Mouse (Mus musculus) common myeloid progenitor, adult 5-6 weeks (primary cell): ENCODE data around the gene Erg. TPM values are rescaled to one million over a fixed set of nuclear protein-coding genes. Genes with fewer than 3 reads are reported as not detected.
A peak's percentile ranks its signal among the peaks of the same experiment; 100 is the strongest.

ENCODE experiments used
- ATAC-seq: replicated peaks from 2 replicates; pipeline ENCODE4 v1.8.0; 2016; ENCODE audit warnings: low read depth, mild to moderate bottlenecking, moderate TSS enrichment, inconsistent platforms; ENCODE audit not compliant: poor library complexity, severe bottlenecking
- total RNA-seq: library from RNA; stranded (forward); fragments of 200-1000, 187-1606 nt; gene quantifications from 2 replicates; pipeline ENCODE4 v1.2.3, GENCODE M21; 2017

Gene Erg
- total RNA-seq, 1 experiment from 2014 or later: 118 TPM

DNA sequence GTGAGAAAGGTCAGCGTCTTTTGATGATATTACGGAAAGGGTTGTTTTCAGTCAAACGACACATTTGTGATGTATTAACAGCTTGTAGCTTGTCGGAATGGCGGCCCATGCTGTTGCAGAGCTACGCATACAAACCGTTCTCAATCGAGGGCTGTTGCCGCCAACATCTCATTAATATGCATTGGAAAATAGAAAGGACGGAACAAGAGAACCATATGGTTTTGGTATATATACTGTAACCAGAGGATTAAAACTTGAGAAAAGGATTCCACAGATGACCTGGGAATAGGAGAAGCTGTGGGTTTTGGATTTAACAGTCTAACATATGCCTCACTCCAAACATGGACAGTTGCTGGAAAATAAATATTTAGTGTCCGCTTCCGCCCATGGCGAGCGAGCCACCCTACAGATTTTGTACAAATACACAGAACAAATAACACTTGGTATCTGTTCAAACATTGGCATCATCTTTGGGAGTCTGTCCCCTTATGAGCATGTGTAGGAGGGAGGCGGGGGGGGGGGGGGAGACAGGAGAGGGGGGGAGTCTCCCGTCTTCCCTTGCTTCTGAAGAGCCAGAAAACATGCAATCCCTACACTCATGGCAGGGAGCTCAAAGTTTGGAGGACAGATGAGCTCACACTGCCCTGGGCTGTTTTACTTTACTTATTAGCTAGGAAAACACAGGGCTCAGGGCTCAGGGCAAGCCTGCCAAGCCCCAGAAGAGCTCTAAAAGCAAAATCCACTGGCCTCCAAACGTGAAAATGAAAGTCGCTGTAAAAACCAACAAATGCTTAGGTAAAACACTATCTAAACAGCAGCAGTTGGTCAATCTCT is 222.5 kb downstream of the Erg start:
- no peak for ATAC-seq

DNA sequence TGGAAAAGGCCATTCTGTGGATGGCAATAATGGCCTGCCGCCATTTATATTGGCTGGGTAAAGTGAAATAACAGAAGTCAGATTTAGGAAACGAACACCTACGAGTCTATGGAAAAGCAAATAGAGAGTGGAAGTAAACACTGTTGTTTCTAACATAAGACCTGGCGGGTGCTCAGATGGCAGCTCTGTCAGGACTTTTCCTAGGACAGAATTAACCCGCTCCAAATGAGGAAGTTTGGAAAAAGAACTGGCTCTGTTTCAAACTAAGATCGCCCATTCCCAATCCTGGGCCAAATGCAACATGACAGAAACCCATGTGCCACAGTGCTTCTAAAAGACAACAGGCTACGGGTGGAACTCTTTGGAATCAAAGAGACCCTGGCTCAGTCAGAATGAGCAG is 224.4 kb downstream of the Erg start:
- ATAC-seq: no peak

DNA sequence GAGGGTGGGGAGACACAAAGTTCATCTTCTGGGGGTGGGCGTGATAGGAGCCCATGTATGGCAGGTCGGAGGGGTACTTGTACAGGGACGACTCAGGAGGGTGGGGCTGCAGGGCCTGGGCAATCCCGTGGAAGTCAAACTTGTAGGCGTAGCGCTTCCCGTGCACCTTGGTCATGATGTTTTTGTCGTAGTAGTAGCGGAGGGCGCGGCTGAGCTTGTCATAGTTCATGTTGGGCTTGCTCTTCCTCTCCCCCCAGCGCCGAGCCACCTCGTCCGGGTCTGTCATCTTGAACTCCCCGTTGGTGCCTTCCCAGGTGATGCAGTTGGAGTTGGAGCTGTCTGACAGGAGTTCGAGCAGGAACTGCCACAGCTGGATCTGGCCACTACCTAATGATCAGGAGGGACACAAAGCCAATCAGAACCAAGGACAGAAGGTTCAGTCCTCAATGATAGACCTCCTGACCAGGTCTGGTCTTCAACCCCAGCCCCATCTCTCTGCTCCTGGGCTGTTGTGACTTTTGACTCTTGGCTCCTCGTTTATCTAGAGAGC is 225.4 kb downstream of the Erg start:
- ATAC-seq: no peak

DNA sequence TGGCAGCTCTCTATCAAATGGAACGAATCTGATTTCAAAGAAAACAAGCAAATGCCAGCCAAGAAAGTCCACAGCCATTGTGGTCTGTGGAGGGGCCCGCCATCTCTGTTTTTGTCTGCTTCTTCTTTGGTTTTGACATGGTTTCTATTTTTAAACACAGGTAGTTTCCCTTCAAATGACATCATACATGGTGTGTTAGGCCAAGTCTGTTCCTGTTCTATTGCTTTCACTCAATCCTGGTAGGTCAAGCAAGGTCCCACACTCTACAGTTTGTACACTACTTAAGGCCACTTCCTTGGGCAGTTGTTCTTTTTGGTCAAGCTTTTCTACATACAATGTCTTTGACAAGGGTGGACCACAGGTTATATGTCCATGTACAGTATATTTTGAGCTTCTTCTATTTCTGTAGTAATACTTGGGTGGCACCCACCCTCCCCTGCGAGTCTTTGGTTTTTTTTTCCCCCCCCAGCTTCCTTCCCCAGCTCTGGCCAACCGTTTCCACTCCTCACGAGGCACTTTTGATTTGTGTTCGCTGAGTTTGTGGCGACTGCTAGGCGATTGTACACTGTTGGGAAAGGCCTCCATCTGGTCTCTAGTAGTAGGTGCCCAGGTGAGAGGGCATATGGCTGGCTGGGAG is 226.1 kb downstream of the Erg start:
- peak; percentile 19; the same call in 1 of the 2 replicates for ATAC-seq

DNA sequence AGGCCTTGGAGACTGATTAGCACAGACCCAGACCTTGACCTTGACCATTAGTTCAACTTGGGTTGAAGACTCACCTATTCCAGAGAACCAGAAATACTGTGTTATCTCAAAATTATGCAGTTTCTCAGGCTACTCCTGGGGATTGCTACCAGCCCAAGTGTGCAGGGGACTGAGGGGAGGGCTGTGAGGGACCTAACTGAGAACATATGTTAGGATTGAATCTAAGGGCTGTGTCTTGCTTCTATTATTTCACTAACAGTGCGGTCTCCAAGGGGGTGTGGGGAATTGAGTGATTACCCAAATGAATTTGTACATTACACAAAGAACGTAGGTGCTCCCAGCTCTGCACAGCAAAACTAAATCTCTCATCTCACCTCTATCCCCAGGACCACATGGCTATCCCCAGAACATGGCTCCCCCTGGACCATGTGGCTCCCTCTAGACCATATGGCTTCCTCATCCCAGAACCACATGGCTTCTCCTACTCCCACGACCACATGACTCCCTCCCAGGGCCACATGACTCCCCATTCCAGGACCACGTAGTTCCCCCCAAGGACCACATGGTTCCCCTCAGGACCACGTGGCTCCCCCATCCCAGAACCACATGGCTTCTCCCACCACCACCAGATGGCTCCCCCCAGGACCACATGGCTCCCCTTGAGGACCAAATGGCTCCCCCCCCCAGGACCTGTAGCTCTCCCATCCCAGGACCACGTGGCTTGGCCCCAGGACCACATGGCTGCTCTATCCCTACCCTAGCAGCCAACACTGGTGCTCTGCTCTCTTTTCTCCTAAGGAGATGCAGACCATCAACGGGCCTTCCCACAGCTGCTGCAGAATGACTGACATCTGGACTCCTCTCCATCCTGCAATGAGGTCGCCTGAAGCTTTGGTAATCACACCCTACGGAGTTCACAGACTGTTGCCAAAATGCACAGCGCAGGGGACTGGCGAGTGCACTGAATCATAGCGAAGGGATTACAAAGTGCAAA is 229.1 kb downstream of the Erg start:
- ATAC-seq: no peak

DNA sequence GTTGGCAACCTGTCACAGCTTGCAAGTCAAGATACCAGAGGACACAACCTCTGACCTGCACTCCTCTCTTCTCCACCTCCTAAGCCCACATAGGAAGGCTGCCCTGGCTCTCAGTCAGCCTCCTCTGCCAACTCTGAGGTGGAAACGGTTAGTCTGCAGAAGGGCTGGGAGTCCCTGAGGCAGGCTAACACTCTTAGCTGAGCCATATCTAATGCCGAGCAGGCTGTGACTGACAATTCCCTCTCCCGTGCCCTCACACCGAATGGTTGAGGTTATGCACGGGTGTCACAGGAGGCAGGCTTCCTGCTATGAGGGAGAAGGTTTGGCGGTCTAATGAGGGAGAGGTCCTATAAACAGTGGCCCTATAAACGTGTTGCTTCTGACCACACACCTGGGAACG is 232.6 kb downstream of the Erg start:
- no peak for ATAC-seq

DNA sequence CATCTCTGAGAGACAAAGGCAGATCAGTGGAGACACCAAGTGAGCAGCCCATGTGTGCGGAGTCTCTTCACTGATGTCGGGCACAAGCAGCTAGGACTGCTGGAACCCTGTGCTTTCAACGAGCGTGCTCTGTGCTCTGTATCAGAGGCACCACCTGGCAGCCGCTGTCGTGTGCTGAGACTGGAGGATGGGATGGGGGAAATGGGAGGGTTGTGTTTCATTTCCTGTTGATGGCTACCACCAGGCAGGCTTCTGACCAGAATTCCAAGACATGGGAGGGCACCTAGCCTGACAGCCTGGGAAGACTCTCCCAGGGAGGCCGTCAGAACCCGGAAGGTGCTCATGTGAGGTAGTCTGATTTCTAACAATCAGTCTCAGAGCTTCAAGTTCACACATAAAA is 234.1 kb downstream of the Erg start:
- ATAC-seq: 0 out of 2 replicates have a peak, but pooled peaks have one; percentile 11

DNA sequence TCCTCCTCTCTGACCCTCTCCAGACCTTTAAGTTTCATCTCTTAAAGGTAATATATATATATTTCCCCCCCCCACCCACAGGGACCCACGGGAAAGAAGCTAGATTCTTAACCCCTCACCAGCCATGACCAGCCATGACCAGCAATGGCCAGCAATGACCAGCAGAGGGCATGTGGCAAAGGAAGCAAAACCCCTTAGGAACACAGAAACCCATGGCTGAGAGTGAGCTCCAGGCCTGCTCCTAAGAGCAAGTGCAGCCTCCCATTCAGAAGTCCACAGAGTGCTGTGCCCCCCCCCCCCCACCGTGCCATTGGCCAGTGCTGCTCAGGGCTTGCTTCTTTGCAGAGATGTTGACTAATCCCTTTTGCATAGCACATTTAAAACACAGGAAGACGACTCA is 235.9 kb downstream of the Erg start:
- ATAC-seq: peak; percentile 64

DNA sequence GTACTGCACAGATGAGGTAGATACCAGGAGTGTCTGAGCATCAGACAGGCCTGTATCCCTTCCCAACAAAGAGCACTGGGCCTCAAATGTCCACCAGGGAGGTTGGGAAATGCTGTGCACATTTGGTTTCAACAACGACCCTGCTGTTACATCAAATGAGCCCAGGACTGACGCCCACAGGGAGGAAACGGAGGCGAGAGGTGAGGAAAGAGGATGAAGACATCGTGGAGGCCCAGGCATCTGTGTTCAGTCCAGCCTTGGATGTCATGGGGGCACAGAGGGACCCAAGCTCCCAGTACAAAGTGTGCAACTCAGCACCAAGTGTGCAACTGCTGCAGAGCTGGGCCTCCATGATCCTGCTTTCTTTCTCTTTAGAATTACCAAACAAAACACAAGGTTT is 236.6 kb downstream of the Erg start:
- ATAC-seq: no peak

DNA sequence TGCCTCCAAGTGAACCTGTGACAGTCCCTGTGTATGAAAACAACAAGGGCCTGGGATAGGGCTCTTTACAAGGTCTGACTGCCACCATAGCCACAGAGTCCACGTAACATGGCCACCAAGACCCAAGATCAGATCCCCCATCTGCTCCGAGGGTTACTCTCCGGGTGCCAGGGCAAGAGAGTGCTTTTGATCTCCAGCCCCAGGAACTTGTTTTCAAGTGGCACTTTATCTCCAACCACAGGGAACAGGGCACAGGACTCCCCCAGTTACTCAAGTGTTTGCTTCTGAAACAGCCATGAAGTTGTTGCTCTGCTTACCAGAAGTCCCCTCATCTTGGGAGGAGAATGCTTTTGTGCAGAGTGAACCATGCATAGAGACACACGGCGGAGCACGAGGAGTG is 237.0 kb downstream of the Erg start:
- ATAC-seq: no peak

DNA sequence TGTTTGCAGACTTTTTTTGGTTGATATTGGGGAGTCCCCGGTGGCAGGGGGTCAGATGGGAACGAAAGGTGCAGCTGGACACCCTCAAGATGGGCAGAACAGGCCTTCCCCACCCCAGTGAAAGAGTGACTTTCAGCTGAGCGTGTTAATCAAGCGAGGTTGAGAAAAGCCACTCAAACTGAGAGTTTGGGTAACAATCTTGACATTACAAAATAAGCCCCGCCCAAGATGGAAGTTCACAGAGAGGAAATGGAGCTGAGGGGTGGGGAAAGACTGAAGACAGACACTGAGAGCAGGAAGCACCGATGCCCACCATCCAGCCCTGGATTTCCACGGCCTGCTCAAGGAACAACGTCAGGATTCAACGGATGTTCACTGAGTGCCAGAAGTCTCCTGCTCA is 237.8 kb downstream of the Erg start:
- no peak for ATAC-seq

DNA sequence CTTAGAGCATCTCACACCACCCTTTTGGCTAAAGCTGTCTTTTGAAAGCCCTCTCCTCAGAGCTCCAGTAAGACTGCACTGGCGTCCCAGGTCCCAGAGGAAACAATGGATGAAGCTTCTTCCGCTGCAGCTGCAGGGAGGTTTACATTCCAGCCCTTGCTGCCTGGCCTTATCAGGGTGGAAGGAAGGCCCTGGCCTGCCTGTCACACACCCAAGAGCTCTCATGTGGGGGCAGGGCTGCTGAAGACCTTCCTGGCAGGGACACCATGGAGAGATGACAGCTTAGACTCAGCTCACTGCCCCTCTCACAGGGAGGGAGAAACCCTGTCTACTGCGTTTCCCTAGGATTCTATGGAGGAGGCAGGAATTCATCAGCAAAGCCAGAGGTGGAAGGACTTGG is 239.2 kb downstream of the Erg start:
- peak; percentile 37; the same call in 1 of the 2 replicates for ATAC-seq

DNA sequence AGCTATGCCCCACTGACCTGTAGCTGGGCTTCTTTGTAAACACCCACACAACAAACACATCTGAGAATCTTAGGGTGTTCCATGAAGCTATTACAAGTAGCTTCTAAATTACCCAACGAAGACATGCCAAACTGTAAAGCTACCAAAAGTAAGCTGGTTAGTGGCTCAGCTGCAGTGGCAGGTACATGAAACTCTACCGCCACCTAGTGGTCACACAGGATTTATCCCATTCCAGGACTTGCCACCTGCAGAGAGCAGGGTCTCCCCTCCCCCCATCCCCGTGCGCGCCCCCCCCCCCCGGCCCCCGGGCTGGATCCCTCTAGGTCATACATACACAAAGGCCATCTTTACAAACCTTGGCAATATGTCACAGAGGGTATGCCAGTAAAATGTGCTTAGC is 240.5 kb downstream of the Erg start:
- peak; percentile 26; the same call in 1 of the 2 replicates for ATAC-seq

DNA sequence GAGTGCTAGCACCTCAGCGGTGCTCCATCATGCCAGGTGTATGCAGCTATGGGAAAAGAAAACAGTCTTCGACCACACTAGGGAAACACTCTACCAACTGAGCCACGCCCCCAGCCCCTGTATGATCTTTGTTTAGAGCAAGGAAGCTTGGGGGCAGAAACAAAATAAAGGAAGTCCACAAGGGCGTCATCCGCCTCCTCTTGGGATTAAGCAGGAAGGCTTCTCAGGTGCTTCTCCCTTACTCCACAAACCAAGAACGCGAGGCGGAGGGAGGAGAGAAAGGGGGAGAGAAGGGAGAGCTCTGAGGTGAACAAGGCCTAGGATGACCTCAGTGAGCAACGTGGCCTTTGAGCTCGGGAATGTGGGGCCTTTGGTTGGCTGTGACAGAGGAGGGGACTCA is 241.4 kb downstream of the Erg start:
- no peak for ATAC-seq

DNA sequence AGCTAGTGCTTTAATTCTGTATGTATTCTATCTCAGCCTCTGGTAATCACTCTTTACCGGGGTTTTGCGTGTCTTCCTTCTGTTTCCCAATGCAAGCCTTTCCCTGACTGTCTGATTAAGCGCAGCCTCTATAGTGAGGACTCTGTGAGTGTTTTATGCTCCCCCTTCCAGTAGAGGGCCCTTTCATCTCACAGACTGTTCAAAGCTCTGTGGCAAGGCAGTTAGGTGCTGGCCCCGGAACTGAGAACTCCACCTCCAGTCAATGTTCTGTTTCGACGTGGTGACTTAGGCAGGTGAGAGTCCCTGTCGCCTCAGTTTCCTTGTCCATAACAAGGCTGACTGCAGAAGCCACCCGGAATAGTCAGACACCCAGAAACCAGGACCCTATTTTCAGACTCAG is 244.4 kb downstream of the Erg start:
- ATAC-seq: peak; percentile 42; the same call in 1 of the 2 replicates

DNA sequence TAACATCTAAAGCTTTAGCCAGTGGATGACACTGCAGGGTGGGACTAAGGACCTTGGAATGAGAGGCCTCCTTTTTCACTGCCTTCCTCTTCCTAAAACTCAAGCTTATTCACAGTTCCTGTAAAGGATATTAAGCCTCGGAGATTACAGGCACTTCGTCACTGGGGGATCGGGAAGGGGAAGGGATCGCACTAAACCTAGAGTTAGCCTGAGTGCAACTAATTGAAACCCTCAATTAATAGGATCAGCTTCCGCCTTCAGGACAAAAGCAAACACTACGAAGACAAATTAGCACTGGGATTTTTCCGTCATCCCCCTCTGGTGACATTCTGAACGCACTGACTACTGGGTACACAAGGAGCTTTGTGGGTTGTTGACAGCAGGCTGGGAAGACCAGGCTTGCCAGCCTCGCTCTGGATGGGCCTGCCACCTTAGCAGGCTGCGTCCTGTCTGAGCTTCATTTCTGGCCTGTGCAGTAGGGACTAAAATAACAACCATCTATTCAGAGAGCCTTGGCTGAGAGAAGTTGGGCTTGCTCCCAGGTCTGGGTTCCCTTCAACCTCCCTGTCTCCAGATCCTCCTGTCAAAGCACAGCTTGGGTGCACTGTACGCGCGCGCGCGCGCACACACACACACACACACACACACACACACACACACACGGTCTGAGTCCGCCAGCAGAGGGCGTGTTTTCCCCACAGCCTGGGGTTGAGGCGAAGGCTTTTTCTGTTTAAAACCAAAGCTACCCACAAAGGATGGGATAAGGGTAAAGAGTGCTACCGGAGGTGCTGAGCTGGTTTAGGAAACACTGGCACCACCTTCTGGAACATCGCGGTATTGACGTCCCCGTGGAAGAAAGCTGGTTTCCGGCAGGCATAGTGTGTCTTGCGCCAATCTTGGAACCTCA is 245.3 kb downstream of the Erg start:
- peak; percentile 92 for ATAC-seq

DNA sequence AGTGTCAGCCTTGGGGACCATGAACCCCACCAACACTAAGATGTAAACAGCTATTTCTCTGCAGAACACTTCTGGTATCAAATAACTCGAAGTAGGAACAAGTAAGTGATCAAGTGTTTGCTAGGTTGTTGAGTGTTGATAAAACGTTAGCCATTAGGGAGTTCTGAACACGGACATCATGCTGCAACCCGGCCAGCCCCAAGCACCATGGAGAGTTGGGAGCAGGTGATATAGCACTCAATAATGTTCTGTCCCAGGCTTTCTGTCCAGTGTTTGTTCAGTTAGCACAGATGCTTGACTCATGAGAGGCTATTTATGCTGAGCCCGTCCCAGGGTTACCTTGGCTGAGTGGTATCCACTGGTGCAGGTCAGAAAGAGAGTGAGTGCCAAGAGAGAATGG is 254.2 kb downstream of the Erg start:
- no peak for ATAC-seq

DNA sequence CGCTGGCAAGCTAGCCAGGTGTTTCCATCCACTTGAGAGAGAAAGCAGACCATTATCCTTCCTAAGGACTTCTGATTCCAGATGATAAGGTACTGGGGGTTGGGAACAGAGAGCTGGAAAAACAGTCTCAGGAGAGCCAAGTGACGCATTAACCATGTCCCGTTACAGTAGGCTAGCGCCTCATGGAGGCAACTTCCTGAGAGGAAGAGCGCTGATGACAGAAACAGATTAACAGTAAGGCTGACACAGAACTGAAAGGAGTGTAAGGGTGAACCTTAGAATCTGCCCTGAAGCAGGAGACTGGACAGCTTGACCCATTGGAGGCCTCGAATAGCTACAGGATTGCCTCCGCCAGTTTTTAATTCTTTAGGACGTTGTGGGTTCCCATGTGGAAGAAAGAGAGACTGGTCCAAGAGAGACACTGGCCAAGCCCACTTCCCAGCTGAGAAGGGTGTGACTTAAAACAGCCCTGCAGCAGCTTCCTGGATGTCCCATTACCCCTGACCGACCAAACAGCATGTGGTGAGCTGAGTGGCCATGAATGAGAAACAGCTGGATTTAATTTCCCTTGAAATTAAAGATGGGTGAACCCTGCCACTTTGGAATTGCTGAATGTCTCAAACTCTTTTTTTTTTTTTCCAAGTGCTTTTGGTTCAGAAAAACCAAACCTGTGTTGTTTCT is 264.3 kb downstream of the Erg start:
- 0 out of 2 replicates have a peak, but pooled peaks have one; percentile 50 for ATAC-seq
